Mouse (Mus musculus): ENCODE data around the gene Gstm4.

- TF ChIP-seq POLR2A (IDR thresholded peaks at IDR 0.05; ENCODE audit: low read depth, low read length) (no peak), CTCF (conservative IDR thresholded peaks at IDR 0.05; ENCODE audit: insufficient read depth, insufficient read length, low read depth, low read length) (0 out of 2 replicates have a peak, but pooled peaks have one; percentile 8)
Measured at GRCm38 (mm10) chr3:108061420-108061819, 16.7 kb upstream of the Gstm4 start.

Measured in kidney, adult 2 months (tissue).